Mouse (Mus musculus): Measurements from ENCODE around the gene Vat1.

DNA sequence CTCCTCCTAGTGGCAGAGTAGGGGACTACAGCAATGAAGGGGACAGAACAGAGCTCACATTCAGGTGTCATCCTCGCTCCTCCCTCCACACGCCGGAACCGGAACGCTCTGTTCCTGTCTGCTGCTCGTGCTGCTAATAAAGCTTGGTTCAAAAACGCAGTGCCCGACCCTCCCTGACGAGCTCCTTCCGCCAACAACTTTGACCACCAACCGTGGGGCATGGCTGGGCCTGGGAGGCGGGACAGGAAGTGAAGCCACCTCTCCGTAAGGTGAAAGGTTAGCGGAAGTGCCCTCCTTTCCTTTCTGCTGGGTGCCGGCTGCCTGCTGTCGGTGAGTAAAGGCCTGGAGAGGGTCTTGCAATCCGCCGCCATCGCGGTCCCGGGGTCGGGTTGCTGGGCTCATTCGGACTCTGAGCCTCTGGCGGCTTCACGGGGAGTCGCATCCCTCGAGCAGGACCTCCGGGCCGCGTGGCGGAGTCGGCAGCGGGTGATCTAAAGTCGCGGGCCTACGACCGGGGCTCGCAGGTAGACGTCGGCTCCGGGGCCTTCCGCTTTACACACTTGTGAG is 23.8 kb downstream of the Vat1 start, which contains the start of gene Rpl27:
- TF ChIP-seq CTCF (IDR thresholded peaks at IDR 0.05; ENCODE audit: extremely low read depth, insufficient read depth, insufficient read length, insufficient replicate concordance) (peak; percentile 59; the same call in 1 of the 2 replicates), POLR2A (IDR thresholded peaks at IDR 0.05; ENCODE audit: low read depth, low read length) (peak; percentile 76)
